Mouse (Mus musculus): ENCODE data around the gene Aimp1. TPM values are rescaled to one million over a fixed set of nuclear protein-coding genes. Genes with fewer than 3 reads are reported as not detected.

Aimp1 gene
- polyA plus RNA-seq, 2 experiments = 89.1 to 90.4 TPM

DNA sequence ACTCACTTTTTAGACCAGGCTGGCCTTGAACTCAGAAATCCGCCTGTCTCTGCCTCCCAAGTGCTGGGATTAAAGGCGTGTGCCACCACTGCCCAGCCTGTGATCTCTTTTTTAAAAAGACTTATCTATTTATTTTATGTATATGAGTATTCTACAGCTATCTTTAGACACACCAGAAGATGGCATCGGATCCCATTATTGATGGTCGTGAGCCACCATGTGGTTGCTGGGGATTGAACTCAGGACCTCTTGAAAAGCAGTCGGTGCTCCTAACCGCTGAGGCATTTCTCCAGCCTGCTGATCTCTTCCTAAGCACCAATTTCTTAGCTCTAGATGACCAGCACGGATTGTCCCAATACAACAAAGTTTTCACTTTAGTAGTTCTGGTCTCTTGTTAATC is 30.2 kb downstream of the Aimp1 start:
- TF ChIP-seq POLR2A (IDR thresholded peaks at IDR 0.05; ENCODE audit: borderline replicate concordance, extremely low read depth, insufficient read depth, insufficient read length) = no peak
- Histone ChIP-seq H3K27me3 (ENCODE audit: control insufficient read depth, insufficient read depth, low read length) (no peaks in the 10 kb centered on the region), H3K4me1 (ENCODE audit: control insufficient read depth, insufficient read depth, low read length) (no peaks in the 10 kb centered on the region), H3K27ac (replicated peaks; ENCODE audit: low read depth, low read length) (no peak overlapping the region), H3K9ac (ENCODE audit: low read depth, low read length, severe bottlenecking) (no peak overlapping the region), H3K9me3 (ENCODE audit: control insufficient read depth, low read length) (no peaks in the 10 kb centered on the region), H3K4me2 (replicated peaks; ENCODE audit: low read depth, low read length, severe bottlenecking) (no peak overlapping the region), H3K4me3 (replicated peaks; ENCODE audit: low read length) (no peak overlapping the region), H3K36me3 (ENCODE audit: control insufficient read depth, insufficient read depth, low read length) (peaks cover 6% of the 10 kb centered on the region)
- no peak for ATAC-seq (ENCODE audit: low FRiP score, low read depth)
- WGBS = 86% methylated on average over 7 of the region's 7 CpGs
- no peak for DNase-seq (ENCODE audit: low spot score)

DNA sequence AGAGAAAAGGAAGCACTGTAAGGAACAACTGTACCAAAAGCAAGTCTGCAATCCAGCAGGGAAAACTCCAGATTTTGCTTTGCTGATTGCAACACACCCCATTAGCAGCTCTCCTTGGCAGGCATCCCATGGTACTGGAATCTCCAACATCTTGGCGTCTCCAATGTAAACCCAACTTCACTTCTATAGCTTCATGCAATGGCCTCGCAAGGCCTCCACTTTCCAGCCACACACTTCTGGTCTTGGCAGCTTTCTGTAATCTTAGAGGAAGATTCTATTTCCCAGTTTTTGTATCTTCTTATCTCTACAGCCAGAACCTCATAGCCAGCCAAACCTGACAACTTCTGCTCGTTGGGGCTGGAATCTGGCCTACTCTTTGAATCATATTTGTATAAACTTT is 32.4 kb downstream of the Aimp1 start:
- WGBS = 87% methylated on average over 3 of the region's 3 CpGs
- TF ChIP-seq POLR2A (IDR thresholded peaks at IDR 0.05; ENCODE audit: borderline replicate concordance, extremely low read depth, insufficient read depth, insufficient read length) = no peak
- no peaks in the 10 kb centered on the region for H3K4me1 ChIP-seq (ENCODE audit: control insufficient read depth, insufficient read depth, low read length)
- no peak overlapping the region for H3K4me3 ChIP-seq (replicated peaks; ENCODE audit: low read length)
- no peak for ATAC-seq (ENCODE audit: low FRiP score, low read depth)
- no peaks in the 10 kb centered on the region for H3K27me3 ChIP-seq (ENCODE audit: control insufficient read depth, insufficient read depth, low read length)
- peak; percentile 57 for DNase-seq (ENCODE audit: low spot score)
- no peak overlapping the region for H3K4me2 ChIP-seq (replicated peaks; ENCODE audit: low read depth, low read length, severe bottlenecking)
- H3K9ac ChIP-seq (ENCODE audit: low read depth, low read length, severe bottlenecking) = no peak overlapping the region
- no peak overlapping the region for H3K27ac ChIP-seq (replicated peaks; ENCODE audit: low read depth, low read length)
- H3K9me3 ChIP-seq (ENCODE audit: control insufficient read depth, low read length) = no peaks in the 10 kb centered on the region
- no peaks in the 10 kb centered on the region for H3K36me3 ChIP-seq (ENCODE audit: control insufficient read depth, insufficient read depth, low read length)

DNA sequence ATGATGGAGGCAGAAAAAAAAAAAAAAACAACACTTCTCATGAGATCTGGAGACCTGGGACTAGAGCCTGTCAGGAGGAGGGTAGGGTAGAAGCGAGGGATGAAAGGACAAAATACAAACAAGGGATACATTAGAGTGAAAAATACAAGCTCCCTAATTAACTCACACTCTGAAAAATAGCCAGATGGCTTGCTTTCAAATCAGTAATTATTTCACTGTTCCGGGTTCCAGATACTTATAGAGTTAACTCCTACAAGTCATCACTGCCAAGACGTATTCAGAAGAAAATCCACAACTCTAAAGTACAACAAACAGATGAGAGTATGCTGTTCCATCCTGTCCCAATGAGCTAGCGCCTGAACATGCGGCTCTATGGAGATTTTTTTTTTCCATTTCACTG is 34.0 kb downstream of the Aimp1 start:
- DNase-seq (ENCODE audit: low spot score) = no peak
- Histone ChIP-seq H3K27ac (replicated peaks; ENCODE audit: low read depth, low read length) (no peak overlapping the region), H3K9ac (ENCODE audit: low read depth, low read length, severe bottlenecking) (no peak overlapping the region), H3K9me3 (ENCODE audit: control insufficient read depth, low read length) (no peaks in the 10 kb centered on the region), H3K4me2 (replicated peaks; ENCODE audit: low read depth, low read length, severe bottlenecking) (no peak overlapping the region), H3K4me3 (replicated peaks; ENCODE audit: low read length) (no peak overlapping the region), H3K27me3 (ENCODE audit: control insufficient read depth, insufficient read depth, low read length) (no peaks in the 10 kb centered on the region), H3K36me3 (ENCODE audit: control insufficient read depth, insufficient read depth, low read length) (no peaks in the 10 kb centered on the region), H3K4me1 (ENCODE audit: control insufficient read depth, insufficient read depth, low read length) (no peaks in the 10 kb centered on the region)
- ATAC-seq (ENCODE audit: low FRiP score, low read depth) = no peak
- no peak for TF ChIP-seq POLR2A (IDR thresholded peaks at IDR 0.05; ENCODE audit: borderline replicate concordance, extremely low read depth, insufficient read depth, insufficient read length)
- WGBS = 78% methylated on average over 5 of the region's 5 CpGs

DNA sequence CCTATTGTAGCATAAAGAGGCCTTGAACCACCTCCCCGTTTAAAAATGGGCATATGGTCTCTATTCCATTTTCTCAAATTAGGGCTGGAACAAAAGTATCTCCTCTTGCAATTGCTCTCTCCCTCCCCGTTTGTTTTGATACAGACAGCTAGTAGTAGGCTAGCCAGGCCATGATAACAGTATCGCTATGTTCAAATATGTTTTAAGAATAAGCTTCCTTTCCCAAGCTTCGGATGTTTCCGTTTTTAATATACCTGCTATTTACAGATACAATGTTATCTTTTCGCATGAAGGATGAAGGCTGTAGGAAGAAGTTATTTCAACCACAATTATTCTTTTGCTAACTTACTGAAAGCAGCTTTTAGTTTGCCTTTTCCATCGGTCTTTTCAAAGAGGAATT is 34.8 kb downstream of the Aimp1 start:
- DNase-seq (ENCODE audit: low spot score) (no peak), ATAC-seq (ENCODE audit: low FRiP score, low read depth) (no peak)
- Histone ChIP-seq H3K9me3 (ENCODE audit: control insufficient read depth, low read length) (no peaks in the 10 kb centered on the region), H3K27ac (replicated peaks; ENCODE audit: low read depth, low read length) (no peak overlapping the region), H3K27me3 (ENCODE audit: control insufficient read depth, insufficient read depth, low read length) (no peaks in the 10 kb centered on the region), H3K4me3 (replicated peaks; ENCODE audit: low read length) (no peak overlapping the region), H3K36me3 (ENCODE audit: control insufficient read depth, insufficient read depth, low read length) (no peaks in the 10 kb centered on the region), H3K4me1 (ENCODE audit: control insufficient read depth, insufficient read depth, low read length) (no peaks in the 10 kb centered on the region), H3K9ac (ENCODE audit: low read depth, low read length, severe bottlenecking) (no peak overlapping the region), H3K4me2 (replicated peaks; ENCODE audit: low read depth, low read length, severe bottlenecking) (no peak overlapping the region)
- no peak for TF ChIP-seq POLR2A (IDR thresholded peaks at IDR 0.05; ENCODE audit: borderline replicate concordance, extremely low read depth, insufficient read depth, insufficient read length)
- 88% methylated on average over 7 of the region's 7 CpGs for WGBS

- ATAC-seq (ENCODE audit: low FRiP score, low read depth) (no peak), DNase-seq (ENCODE audit: low spot score) (no peak)
- no peaks in the 10 kb centered on the region for H3K36me3 ChIP-seq (ENCODE audit: control insufficient read depth, insufficient read depth, low read length)
- TF ChIP-seq POLR2A (IDR thresholded peaks at IDR 0.05; ENCODE audit: borderline replicate concordance, extremely low read depth, insufficient read depth, insufficient read length) = no peak
- H3K27ac ChIP-seq (replicated peaks; ENCODE audit: low read depth, low read length) = no peak overlapping the region
- H3K4me1 ChIP-seq (ENCODE audit: control insufficient read depth, insufficient read depth, low read length) = no peaks in the 10 kb centered on the region
- no peaks in the 10 kb centered on the region for H3K27me3 ChIP-seq (ENCODE audit: control insufficient read depth, insufficient read depth, low read length)
- no peak overlapping the region for H3K4me3 ChIP-seq (replicated peaks; ENCODE audit: low read length)
- H3K9me3 ChIP-seq (ENCODE audit: control insufficient read depth, low read length) = no peaks in the 10 kb centered on the region
- H3K4me2 ChIP-seq (replicated peaks; ENCODE audit: low read depth, low read length, severe bottlenecking) = no peak overlapping the region
- WGBS = 57% methylated on average over 1 of the region's 1 CpGs
- no peak overlapping the region for H3K9ac ChIP-seq (ENCODE audit: low read depth, low read length, severe bottlenecking)
Observed at GRCm38 (mm10) chr3:132646814-132647213, 37.4 kb downstream of the Aimp1 start.

- no peak for DNase-seq (ENCODE audit: low spot score)
- Histone ChIP-seq H3K4me2 (replicated peaks; ENCODE audit: low read depth, low read length, severe bottlenecking) (no peak overlapping the region), H3K4me1 (ENCODE audit: control insufficient read depth, insufficient read depth, low read length) (no peaks in the 10 kb centered on the region), H3K27ac (replicated peaks; ENCODE audit: low read depth, low read length) (no peak overlapping the region), H3K9ac (ENCODE audit: low read depth, low read length, severe bottlenecking) (no peak overlapping the region), H3K36me3 (ENCODE audit: control insufficient read depth, insufficient read depth, low read length) (no peaks in the 10 kb centered on the region), H3K4me3 (replicated peaks; ENCODE audit: low read length) (no peak overlapping the region), H3K27me3 (ENCODE audit: control insufficient read depth, insufficient read depth, low read length) (no peaks in the 10 kb centered on the region), H3K9me3 (ENCODE audit: control insufficient read depth, low read length) (no peaks in the 10 kb centered on the region)
- no peak for TF ChIP-seq POLR2A (IDR thresholded peaks at IDR 0.05; ENCODE audit: borderline replicate concordance, extremely low read depth, insufficient read depth, insufficient read length)
- 85% methylated on average over 4 of the region's 4 CpGs for whole genome bisulfite sequencing
- no peak for ATAC-seq (ENCODE audit: low FRiP score, low read depth)
Observed at GRCm38 (mm10) chr3:132644071-132644470, 40.1 kb downstream of the Aimp1 start.
